In the genomic region with DNA sequence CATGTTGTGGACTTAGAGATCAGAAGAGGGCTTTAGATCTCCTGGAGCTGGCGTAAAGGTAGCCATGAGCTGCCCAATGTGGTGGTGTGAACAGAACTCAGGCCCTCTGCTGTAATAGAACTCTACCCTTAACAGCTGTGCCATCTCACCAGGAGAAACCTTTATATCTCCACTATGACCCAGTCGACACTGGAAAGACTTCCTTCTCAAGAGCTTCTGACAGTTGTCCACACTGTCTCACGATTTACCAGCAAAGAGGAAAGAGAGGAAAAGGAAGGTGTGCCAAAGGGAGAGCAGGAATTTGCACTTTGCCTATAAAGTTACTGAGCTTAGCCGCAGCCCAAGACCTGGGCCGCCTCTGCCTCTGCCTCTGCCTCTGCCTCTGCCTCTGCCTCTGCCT, we compare ENCODE assay signal across 18 mouse cellular contexts. TPM values are rescaled to one million over a fixed set of nuclear protein-coding genes. Genes with fewer than 3 reads are reported as not detected.
"Had no signal": no experiment of that assay in that cellular context is flagged by ENCODE, and none has a peak within 500 bp of the region (broad histone marks: within the 10 kb centered on the region; RNA-seq: fewer than 3 reads in every experiment).

No protein-coding gene starts in this region.

- DNase-seq: lung, adult 18-20 months; lung, embryonic 14.5 days; lung, postnatal 10 days; lung, postnatal 4 days; midbrain, embryonic 14.5 days; right cerebral cortex, postnatal 14 days; spleen, adult 18-20 months; thymus, adult 2 months; thymus, postnatal 25 days; thymus, postnatal 4 days had no signal

- H3K9me3 ChIP-seq: midbrain, embryonic 12.5 days; neural tube, embryonic 12.5 days; stomach, embryonic 15.5 days had no signal

- H3K27ac ChIP-seq: midbrain, embryonic 10.5 days; midbrain, embryonic 12.5 days; neural tube, embryonic 12.5 days; stomach, embryonic 15.5 days; stomach, postnatal 0 days had no signal

- ATAC-seq: midbrain, embryonic 16.5 days had no signal

- H3K27me3 ChIP-seq: midbrain, embryonic 12.5 days; neural tube, embryonic 12.5 days; stomach, embryonic 15.5 days had no signal

- H3K9ac ChIP-seq: lung, embryonic 14.5 days; midbrain, embryonic 12.5 days; neural tube, embryonic 12.5 days; stomach, embryonic 15.5 days had no signal

- H3K36me3 ChIP-seq: midbrain, embryonic 10.5 days; midbrain, embryonic 12.5 days; neural tube, embryonic 12.5 days; stomach, embryonic 15.5 days had no signal

- H3K4me3 ChIP-seq: midbrain, embryonic 10.5 days; midbrain, embryonic 12.5 days; neural tube, embryonic 12.5 days; stomach, embryonic 15.5 days had no signal

- H3K4me2 ChIP-seq: lung, embryonic 14.5 days; midbrain, embryonic 12.5 days; neural tube, embryonic 12.5 days; stomach, embryonic 15.5 days had no signal

RNA-seq across cellular contexts. Expression of gene Tnfrsf14, which starts 13.5 kb away (rescaled TPM):
- polyA plus RNA-seq: midbrain, embryonic 14.5 days; midbrain, embryonic 16.5 days; neural tube, embryonic 14.5 days had no signal

RNA-seq across cellular contexts. Expression of gene Hes5, which starts 18.9 kb away (rescaled TPM):
- total RNA-seq: megakaryocyte-erythroid progenitor cell, adult 5-6 weeks had no signal
